Mouse (Mus musculus): ENCODE results near the gene Tpm4. TPM values are rescaled to one million over a fixed set of nuclear protein-coding genes. Genes with fewer than 3 reads are reported as not detected.
A peak's percentile ranks its signal among the peaks of the same experiment; 100 is the strongest.
"Not testable (repeated sequence)": the region's sequence is repeated elsewhere in the genome, so short reads cannot be mapped to it uniquely, and the experiment has no call there.

Gene Tpm4
- total RNA-seq (2021) = 100 to 1,000 TPM in 1 of 2 experiments, 10 to 100 TPM in 1; 81.4 to 106 TPM
- polyA plus RNA-seq (2012; rRNA removed) = 49.9 and 73.3 TPM in 2 replicates
- long read RNA-seq, transcript Tpm4-201 (8 exons, 2,128 nt) = major isoform, 171 of 179 reads
- long read RNA-seq, partial matches to known transcripts = 3 of 179 reads
- long read RNA-seq, other reads (novel, unspliced or antisense) = 5 of 179 reads

- Histone ChIP-seq H3K36me3 (ENCODE audit: control insufficient read depth, insufficient read depth, low read length) (peaks cover 9% of the 10 kb centered on the region), H3K79me2 (replicated peaks; ENCODE audit: control insufficient read depth, insufficient read depth, low read length) (peaks cover 5% of the 10 kb centered on the region; the same call in 1 of the 2 replicates), H3K27ac (peak within 1 kb of the TSS; percentile 98), H3K4me3 (peak within 1 kb of the TSS; percentile 81), H3K4me1 (ENCODE audit: control insufficient read depth, insufficient read depth, low read length) (peaks cover 16% of the 10 kb centered on the region), H3K9ac (ENCODE audit: low read depth, low read length) (peak within 1 kb of the TSS; percentile 100), H3K27me3 (ENCODE audit: control insufficient read depth, insufficient read depth, low read length) (no peaks in the 10 kb centered on the region)
- 6% methylated on average over 47 of the region's 49 CpGs for WGBS
- TF ChIP-seq POLR2A (IDR thresholded peaks at IDR 0.05; ENCODE audit: insufficient read depth, low read depth, low read length) (peak; percentile 74), EP300 (IDR thresholded peaks at IDR 0.05; ENCODE audit: insufficient read depth, low read depth, low read length) (no peak), CTCF (IDR thresholded peaks at IDR 0.05) (no peak)
- intact Hi-C loops (cut with DNase I) = loop anchor here (1.0 kb wide), 1 partner anchor 25 kb away; no protein-coding TSS in a partner anchor
- DNase-seq = peak; percentile 87
These were observed at the start of gene Tpm4 for GRCm38 (mm10) chr8:72134756-72135445. Gene Tpm4 (plus strand): TSS chr8:72134975.

GRCm38 (mm10) chr8:72087611-72088010, 47.2 kb upstream of the Tpm4 start:
- H3K9ac ChIP-seq (ENCODE audit: low read depth, low read length); H3K27me3 ChIP-seq (ENCODE audit: control insufficient read depth, insufficient read depth, low read length); H3K27ac ChIP-seq; H3K79me2 ChIP-seq (replicated peaks; ENCODE audit: control insufficient read depth, insufficient read depth, low read length); H3K4me3 ChIP-seq; H3K36me3 ChIP-seq (ENCODE audit: control insufficient read depth, insufficient read depth, low read length); intact Hi-C loops (cut with DNase I); H3K4me1 ChIP-seq (ENCODE audit: control insufficient read depth, insufficient read depth, low read length); DNase-seq: not testable (repeated sequence)
- WGBS = 82% methylated on average over 3 of the region's 3 CpGs

GRCm38 (mm10) chr8:72096721-72097120, 38.1 kb upstream of the Tpm4 start:
- H3K4me1 ChIP-seq (ENCODE audit: control insufficient read depth, insufficient read depth, low read length); intact Hi-C loops (cut with DNase I); H3K79me2 ChIP-seq (replicated peaks; ENCODE audit: control insufficient read depth, insufficient read depth, low read length): not testable (repeated sequence)

GRCm38 (mm10) chr8:72099377-72100103, 35.2 kb upstream of the Tpm4 start:
- peak; percentile 42 to 50 for DNase-seq
- WGBS = 52% methylated on average over 6 of the region's 7 CpGs

More at GRCm38 (mm10) chr8:72096721-72097120, 38.1 kb upstream of the Tpm4 start:
- not testable (repeated sequence) for DNase-seq; H3K9ac ChIP-seq (ENCODE audit: low read depth, low read length); H3K27ac ChIP-seq; H3K4me3 ChIP-seq; H3K27me3 ChIP-seq (ENCODE audit: control insufficient read depth, insufficient read depth, low read length); H3K36me3 ChIP-seq (ENCODE audit: control insufficient read depth, insufficient read depth, low read length)

GRCm38 (mm10) chr8:72105165-72105564, 29.6 kb upstream of the Tpm4 start:
- intact Hi-C loops (cut with DNase I) = no loop called here
- H3K27ac ChIP-seq = no peak overlapping the region
- no peaks in the 10 kb centered on the region for H3K36me3 ChIP-seq (ENCODE audit: control insufficient read depth, insufficient read depth, low read length)
- no peak overlapping the region for H3K9ac ChIP-seq (ENCODE audit: low read depth, low read length)
- no peak overlapping the region for H3K4me3 ChIP-seq
- H3K27me3 ChIP-seq (ENCODE audit: control insufficient read depth, insufficient read depth, low read length) = no peaks in the 10 kb centered on the region
- WGBS = 24% methylated on average over 4 of the region's 4 CpGs
- DNase-seq = no peak
- no peaks in the 10 kb centered on the region for H3K79me2 ChIP-seq (replicated peaks; ENCODE audit: control insufficient read depth, insufficient read depth, low read length)
- H3K4me1 ChIP-seq (ENCODE audit: control insufficient read depth, insufficient read depth, low read length) = no peaks in the 10 kb centered on the region
- no peak for TF ChIP-seq EP300 (IDR thresholded peaks at IDR 0.05; ENCODE audit: insufficient read depth, low read depth, low read length)
- peak; percentile 47 for TF ChIP-seq CTCF (IDR thresholded peaks at IDR 0.05)

More at GRCm38 (mm10) chr8:72099377-72100103, 35.2 kb upstream of the Tpm4 start:
- H3K4me1 ChIP-seq (ENCODE audit: control insufficient read depth, insufficient read depth, low read length); H3K27me3 ChIP-seq (ENCODE audit: control insufficient read depth, insufficient read depth, low read length); H3K36me3 ChIP-seq (ENCODE audit: control insufficient read depth, insufficient read depth, low read length); H3K9ac ChIP-seq (ENCODE audit: low read depth, low read length); H3K27ac ChIP-seq; H3K4me3 ChIP-seq; intact Hi-C loops (cut with DNase I); H3K79me2 ChIP-seq (replicated peaks; ENCODE audit: control insufficient read depth, insufficient read depth, low read length): not testable (repeated sequence)

GRCm38 (mm10) chr8:72106740-72107139, 28.0 kb upstream of the Tpm4 start, which contains the start of gene Olfr374:
Gene Olfr374 (plus strand): TSS chr8:72107040.
- intact Hi-C loops (cut with DNase I) = no loop called here
- H3K79me2 ChIP-seq (replicated peaks; ENCODE audit: control insufficient read depth, insufficient read depth, low read length) = no peaks in the 10 kb centered on the region
- H3K27ac ChIP-seq = no peak within 1 kb of the TSS
- WGBS = 86% methylated on average over 3 of the region's 3 CpGs
- no peak within 1 kb of the TSS for H3K4me3 ChIP-seq
- H3K36me3 ChIP-seq (ENCODE audit: control insufficient read depth, insufficient read depth, low read length) = no peaks in the 10 kb centered on the region
- no peak within 1 kb of the TSS for H3K9ac ChIP-seq (ENCODE audit: low read depth, low read length)
- no peak for TF ChIP-seq CTCF (IDR thresholded peaks at IDR 0.05)
- no peak for DNase-seq
- H3K4me1 ChIP-seq (ENCODE audit: control insufficient read depth, insufficient read depth, low read length) = no peaks in the 10 kb centered on the region
- no peaks in the 10 kb centered on the region for H3K27me3 ChIP-seq (ENCODE audit: control insufficient read depth, insufficient read depth, low read length)

All from heart, adult 2 months (tissue).